Comparison of ENCODE assay signal across 7 mouse cellular contexts in the genomic region with DNA sequence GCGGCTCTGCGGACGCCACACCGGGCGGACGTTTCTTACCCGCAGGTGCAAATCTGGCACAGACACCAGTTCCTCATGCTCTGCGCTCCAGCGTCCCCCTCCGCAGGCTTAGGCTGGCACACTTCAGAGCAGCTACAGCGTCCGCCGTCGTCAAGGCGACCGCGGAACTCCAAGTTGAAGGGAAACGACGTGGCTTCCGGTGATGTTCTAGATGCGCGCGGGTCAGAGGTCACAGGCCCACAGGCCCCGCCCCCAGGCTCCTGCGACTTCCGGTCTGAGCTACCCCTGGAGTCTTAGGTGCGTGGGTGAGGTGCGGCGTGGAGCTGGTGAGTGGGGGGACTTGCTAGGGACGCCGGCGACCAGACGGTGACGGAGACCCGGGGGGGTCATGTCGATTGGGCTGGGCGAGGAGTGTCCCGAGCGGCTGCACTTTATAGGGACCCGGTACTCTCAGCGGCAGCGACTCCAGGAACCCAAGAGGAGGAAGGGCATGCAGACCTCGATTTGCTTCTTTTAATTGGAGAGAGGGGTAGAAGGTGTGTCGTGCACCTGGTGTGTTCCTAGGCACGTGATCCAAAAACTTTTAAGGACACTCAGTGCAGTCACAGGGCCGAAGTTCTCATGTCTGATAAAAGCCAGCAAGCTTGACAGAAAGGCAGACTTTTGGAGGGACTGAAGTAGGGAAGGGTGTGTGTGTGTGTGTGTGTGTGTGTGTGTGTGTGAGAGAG. TPM values are rescaled to one million over a fixed set of nuclear protein-coding genes. Genes with fewer than 3 reads are reported as not detected.
DNase-seq lines count a peak whose midpoint lies in the region; ATAC-seq lines count a peak whose summit lies in the region.

A gene (minus strand): TSS at position 176 of the 728 bp plus-strand sequence.
A gene (plus strand): TSS at position 262 of the 728 bp plus-strand sequence.

- no peaks in the 10 kb centered on the region for H3K9me3 ChIP-seq in intestine, embryonic 15.5 days
- no peaks in the 10 kb centered on the region for H3K9me3 ChIP-seq in midbrain, embryonic 10.5 days (replicated peaks)

- DNase-seq in adrenal gland, adult 18-20 months (ENCODE audit: low spot score in 2 of 2): peak; percentile 93 to 95
- peak; percentile 97 for DNase-seq in embryo, embryonic 11 days
- DNase-seq in gastrocnemius, postnatal 36 days: peak; percentile 89 to 90
- peak; percentile 96 to 98 for DNase-seq in left cerebral cortex, postnatal 25 days (ENCODE audit: low spot score in 2 of 2)
- DNase-seq in midbrain, embryonic 10.5 days (ENCODE audit: low spot score): peak; percentile 95
- DNase-seq in right cerebral cortex, postnatal 4 days: peak; percentile 97

- H3K27me3 ChIP-seq in intestine, embryonic 15.5 days (replicated peaks): no peaks in the 10 kb centered on the region
- no peaks in the 10 kb centered on the region for H3K27me3 ChIP-seq in midbrain, embryonic 10.5 days (ENCODE audit: low read depth, poor library complexity, severe bottlenecking)

- peak within 1 kb of the TSS; percentile 49 for H3K9ac ChIP-seq in intestine, embryonic 15.5 days

- 0 out of 2 replicates have a peak, but pooled peaks cover 3% of the 10 kb centered on the region for H3K36me3 ChIP-seq in intestine, embryonic 15.5 days
- H3K36me3 ChIP-seq in midbrain, embryonic 10.5 days: peaks cover 13% of the 10 kb centered on the region

- peak; percentile 98 for ATAC-seq in intestine, embryonic 15.5 days

- peak within 1 kb of the TSS; percentile 75 for H3K4me3 ChIP-seq in intestine, embryonic 15.5 days (replicated peaks)
- peak within 1 kb of the TSS; percentile 79 for H3K4me3 ChIP-seq in midbrain, embryonic 10.5 days

- peaks cover 7% of the 10 kb centered on the region; the same call in 1 of the 2 replicates for H3K4me1 ChIP-seq in intestine, embryonic 15.5 days (replicated peaks)
- H3K4me1 ChIP-seq in midbrain, embryonic 10.5 days: peaks cover 20% of the 10 kb centered on the region

- peak within 1 kb of the TSS; percentile 70 for H3K4me2 ChIP-seq in intestine, embryonic 15.5 days (replicated peaks)

- H3K27ac ChIP-seq in intestine, embryonic 15.5 days: peak within 1 kb of the TSS; percentile 24; the same call in 1 of the 2 replicates
- H3K27ac ChIP-seq in midbrain, embryonic 10.5 days (replicated peaks): peak within 1 kb of the TSS; percentile 86

- WGBS in intestine, embryonic 15.5 days: under 1% methylated on average over 46 of the region's 46 CpGs
- 1% methylated on average over 42 of the region's 46 CpGs for WGBS in midbrain, embryonic 10.5 days

- intact Hi-C loops in gastrocnemius, postnatal 36 days (cut with DNase I): no loop called here
- intact Hi-C loops in left cerebral cortex, postnatal 25 days (cut with DNase I): no loop called here

RNA-seq across cellular contexts. Expression of the first gene that starts in this region (rescaled TPM):
- total RNA-seq in adrenal gland, adult 18-20 months (2021): 1 to 10 TPM; 2.2 to 2.3 TPM
- total RNA-seq in gastrocnemius, postnatal 36 days (2021): 1 to 10 TPM; 1.8 to 2.8 TPM
- polyA plus RNA-seq in intestine, embryonic 15.5 days (2015; fragmentation: Nextera tagmentation; extraction: Ambion mirVana): 3.2 and 3.9 TPM in 2 replicates
- 1 to 10 TPM; 8.5 to 9.7 TPM for total RNA-seq in left cerebral cortex, postnatal 25 days (2021)
- 5.9 and 8.5 TPM in 2 replicates for polyA plus RNA-seq in midbrain, embryonic 10.5 days (2016; fragmentation: Nextera tagmentation; extraction: Ambion mirVana)

RNA-seq across cellular contexts. Expression of the second gene that starts in this region (rescaled TPM):
- total RNA-seq in adrenal gland, adult 18-20 months (2021): 10 to 100 TPM; 17.3 to 17.8 TPM
- total RNA-seq in gastrocnemius, postnatal 36 days (2021): 1 to 10 TPM; 7.5 to 8.8 TPM
- polyA plus RNA-seq in intestine, embryonic 15.5 days (2015; fragmentation: Nextera tagmentation; extraction: Ambion mirVana): 24.7 and 28.1 TPM in 2 replicates
- 10 to 100 TPM; 16.0 to 16.1 TPM for total RNA-seq in left cerebral cortex, postnatal 25 days (2021)
- 21.0 and 21.6 TPM in 2 replicates for polyA plus RNA-seq in midbrain, embryonic 10.5 days (2016; fragmentation: Nextera tagmentation; extraction: Ambion mirVana)

Comparison
In these comparisons a context has a peak if more than half of its experiments do, and no peak if none do; other contexts are left out.
1. Peak in every context shown above with its lines: DNase-seq, ATAC-seq, H3K4me3 ChIP-seq and H3K27ac ChIP-seq.